Mouse (Mus musculus): Measurements from ENCODE around the gene Kncn.

Kncn gene

GRCm38 (mm10) chr4:115878216-115878678 lies 6.0 kb upstream of the Kncn start:
- intact Hi-C loops (cut with DNase I), result no loop called here

- intact Hi-C loops (cut with DNase I), result no loop called here
These were observed 5.4 kb upstream of the Kncn start for GRCm38 (mm10) chr4:115878828-115879227.

- intact Hi-C loops (cut with DNase I), result no loop called here
These were observed 3.0 kb upstream of the Kncn start for GRCm38 (mm10) chr4:115881183-115881582.

GRCm38 (mm10) chr4:115882195-115882594 lies 2.0 kb upstream of the Kncn start:
- intact Hi-C loops (cut with DNase I), result no loop called here

- intact Hi-C loops (cut with DNase I), result no loop called here
These were observed 1.6 kb downstream of the Kncn start for GRCm38 (mm10) chr4:115885846-115886245.

GRCm38 (mm10) chr4:115886875-115887274 lies 2.7 kb downstream of the Kncn start:
- intact Hi-C loops (cut with DNase I), result no loop called here

- intact Hi-C loops (cut with DNase I), result no loop called here
These were observed 5.9 kb downstream of the Kncn start for GRCm38 (mm10) chr4:115890066-115890465.

GRCm38 (mm10) chr4:115890553-115890952 lies 6.4 kb downstream of the Kncn start, which contains the start of gene 6430628N08Rik:
6430628N08Rik (plus strand) TSS chr4:115890665.
- intact Hi-C loops (cut with DNase I), result no loop called here

- intact Hi-C loops (cut with DNase I), result no loop called here
These were observed 10.1 kb downstream of the Kncn start for GRCm38 (mm10) chr4:115894281-115894680.

GRCm38 (mm10) chr4:115897901-115898631 lies 13.9 kb downstream of the Kncn start:
- intact Hi-C loops (cut with DNase I), result no loop called here

GRCm38 (mm10) chr4:115902816-115903215 lies 18.6 kb downstream of the Kncn start:
- intact Hi-C loops (cut with DNase I), result loop anchor here (1.0 to 5.0 kb wide), 3 partner anchors 49 to 171 kb away; no protein-coding TSS in a partner anchor

GRCm38 (mm10) chr4:115904375-115904774 lies 20.2 kb downstream of the Kncn start:
- intact Hi-C loops (cut with DNase I), result loop anchor here (5.0 kb wide), 1 partner anchor 172 kb away; no protein-coding TSS in a partner anchor

GRCm38 (mm10) chr4:115905701-115906100 lies 21.5 kb downstream of the Kncn start:
- intact Hi-C loops (cut with DNase I), result no loop called here

- intact Hi-C loops (cut with DNase I), result no loop called here
These were observed 22.6 kb downstream of the Kncn start for GRCm38 (mm10) chr4:115906791-115907190.

- intact Hi-C loops (cut with DNase I), result no loop called here
These were observed 23.8 kb downstream of the Kncn start for GRCm38 (mm10) chr4:115907994-115908393.

GRCm38 (mm10) chr4:115908641-115909040 lies 24.4 kb downstream of the Kncn start:
- intact Hi-C loops (cut with DNase I), result no loop called here

GRCm38 (mm10) chr4:115911586-115911985 lies 27.4 kb downstream of the Kncn start:
- intact Hi-C loops (cut with DNase I), result no loop called here

- intact Hi-C loops (cut with DNase I), result no loop called here
These were observed 35.7 kb downstream of the Kncn start for GRCm38 (mm10) chr4:115919911-115920310.

GRCm38 (mm10) chr4:115922688-115923087 lies 38.5 kb downstream of the Kncn start:
- intact Hi-C loops (cut with DNase I), result no loop called here

GRCm38 (mm10) chr4:115923262-115923880 lies 39.2 kb downstream of the Kncn start:
- intact Hi-C loops (cut with DNase I), result no loop called here

- intact Hi-C loops (cut with DNase I), result no loop called here
These were observed 43.4 kb downstream of the Kncn start for GRCm38 (mm10) chr4:115927637-115928036.

GRCm38 (mm10) chr4:115931556-115932088 lies 47.4 kb downstream of the Kncn start:
- intact Hi-C loops (cut with DNase I), result no loop called here
